8 mouse cellular contexts compared by ENCODE assay signal in the genomic region with DNA sequence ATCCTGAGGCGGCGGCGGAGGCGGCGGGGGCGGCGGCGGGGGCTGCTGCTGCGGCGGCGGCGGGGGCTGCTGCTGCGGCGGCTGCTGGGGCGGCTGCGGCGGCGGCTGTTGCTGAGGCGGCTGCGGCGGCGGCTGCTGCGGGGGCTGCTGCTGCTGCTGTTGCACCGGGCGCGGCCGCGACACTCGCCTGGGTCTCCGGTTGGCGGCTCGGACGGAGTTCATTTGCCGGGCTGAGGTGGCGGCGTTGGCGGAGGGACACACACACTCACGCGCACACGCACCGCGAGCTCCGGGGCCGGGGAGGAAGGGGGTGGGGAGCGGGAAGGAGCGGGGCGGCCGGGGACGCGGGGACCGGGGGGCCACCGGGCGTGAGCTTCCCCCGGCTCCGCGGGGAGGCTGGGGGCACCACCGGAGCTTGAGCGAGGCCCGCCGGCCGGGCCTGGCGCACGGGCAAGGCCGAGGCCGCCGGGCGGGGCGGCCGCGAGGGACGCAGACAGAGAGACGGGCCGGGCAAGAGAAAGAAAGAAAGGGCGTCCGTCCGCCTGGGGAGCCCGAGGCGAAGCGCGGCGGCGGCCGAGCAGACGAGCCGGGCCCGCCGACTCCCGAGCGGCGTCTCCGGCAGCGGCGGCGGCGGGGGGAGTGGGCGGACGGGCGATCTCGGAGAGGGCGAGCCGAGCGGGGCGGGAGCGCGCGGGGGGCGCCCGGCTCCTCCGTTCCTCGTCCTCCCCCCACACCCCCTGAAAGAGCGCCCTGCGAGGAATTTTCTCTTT. TPM values are rescaled to one million over a fixed set of nuclear protein-coding genes. Genes with fewer than 3 reads are reported as not detected.
DNase-seq lines count a peak whose midpoint lies in the region; ATAC-seq and TF ChIP-seq lines count a peak whose summit lies in the region.

Gene Fbxo11, minus strand, starts transcription at position 261 of the 770 bp plus-strand sequence.

- H3K4me3 ChIP-seq in ES-E14 (ENCODE audit: insufficient read depth in 1 of 2, low read depth in 1 of 2, low read length in 2 of 2, poor library complexity in 1 of 2, severe bottlenecking in 1 of 2): peak within 1 kb of the TSS; percentile 92 to 97
- peak within 1 kb of the TSS; percentile 91 for H3K4me3 ChIP-seq in lung, postnatal 0 days (ENCODE audit: low read depth, low read length)

- no peaks in the 10 kb centered on the region for H3K36me3 ChIP-seq in ES-E14 (ENCODE audit: control insufficient read depth, insufficient read depth, low read length, poor library complexity, severe bottlenecking)
- H3K36me3 ChIP-seq in lung, postnatal 0 days (ENCODE audit: insufficient read depth, low read length): no peaks in the 10 kb centered on the region

- peak; percentile 3 for ATAC-seq in lung, postnatal 0 days

- TF ChIP-seq EP300 in lung, postnatal 0 days (IDR thresholded peaks at IDR 0.05): no peak

- no peaks in the 10 kb centered on the region for H3K9me3 ChIP-seq in ES-E14 (ENCODE audit: control insufficient read depth, insufficient read depth, low read depth, low read length)
- H3K9me3 ChIP-seq in lung, postnatal 0 days (ENCODE audit: low read length): no peaks in the 10 kb centered on the region

- peak within 1 kb of the TSS; percentile 97 for H3K27ac ChIP-seq in ES-E14 (ENCODE audit: insufficient read depth, low read depth, low read length, poor library complexity, severe bottlenecking)
- peak within 1 kb of the TSS; percentile 100 for H3K27ac ChIP-seq in lung, postnatal 0 days (ENCODE audit: low read length)

- no peak for TF ChIP-seq CTCF in lung, postnatal 0 days (IDR thresholded peaks at IDR 0.05)

- peaks cover 3 to 4% of the 10 kb centered on the region in 2 experiments; a peak in 2 of 4 replicates for H3K4me1 ChIP-seq in ES-E14 (ENCODE audit: control insufficient read depth in 2 of 2, insufficient read depth in 2 of 2, low read length in 2 of 2, poor library complexity in 1 of 2)
- peaks cover 3% of the 10 kb centered on the region; the same call in 1 of the 2 replicates for H3K4me1 ChIP-seq in lung, postnatal 0 days (ENCODE audit: insufficient read depth, low read depth, low read length)

- intact Hi-C loops in heart, postnatal 36 days (cut with DNase I): loop anchor here (10.0 kb wide), 4 partner anchors 380 to 570 kb away; partner anchors contain the start of genes Foxn2 and Msh2

- in situ Hi-C loops in ES-E14 (cut with MboI; ENCODE audit: low sequenced_read_pairs in 2 of 2, unreplicated experiment in 2 of 2): no loop called here

- peak within 1 kb of the TSS; percentile 98 for H3K9ac ChIP-seq in ES-E14 (ENCODE audit: insufficient read depth, low read depth, low read length, poor library complexity, severe bottlenecking)
- peak within 1 kb of the TSS; percentile 99 for H3K9ac ChIP-seq in lung, postnatal 0 days (replicated peaks; ENCODE audit: low read depth)

- WGBS in lung, postnatal 0 days: under 1% methylated on average over 54 of the region's 112 CpGs

- peak within 1 kb of the TSS; percentile 62 for H3K4me2 ChIP-seq in lung, postnatal 0 days (replicated peaks; ENCODE audit: low read depth, low read length)

- no peaks in the 10 kb centered on the region for H3K27me3 ChIP-seq in lung, postnatal 0 days (replicated peaks; ENCODE audit: insufficient read depth, low read length)

- DNase-seq in ES-E14 (ENCODE audit: low read depth, low spot score): no peak
- DNase-seq in cerebellum, adult 18-20 months: peak; percentile 61 to 77
- DNase-seq in forelimb bud, embryonic 11.5 days (ENCODE audit: low read depth, low spot score): peak; percentile 17
- peak; percentile 54 to 71 for DNase-seq in heart, postnatal 36 days
- peak; percentile 16 to 59 for DNase-seq in layer of hippocampus, adult 18-20 months (ENCODE audit: low spot score in 2 of 2)
- peak; percentile 40 for DNase-seq in lung, postnatal 0 days (ENCODE audit: low spot score)
- DNase-seq in ovary, postnatal 10 days (ENCODE audit: low spot score): peak; percentile 37
- DNase-seq in thymus, postnatal 10 days (ENCODE audit: low spot score in 2 of 2): peak; percentile 51 to 56

TF ChIP-seq in ES-E14, 5 proteins besides CTCF, POLR2A, EP300 and RAD21:
- TF ChIP-seq CHD2 (IDR thresholded peaks at IDR 0.05; ENCODE audit: low read depth, low read length) (no peak), ZNF384 (IDR thresholded peaks at IDR 0.05; ENCODE audit: low read depth, low read length) (no peak), HCFC1 (IDR thresholded peaks at IDR 0.05; ENCODE audit: borderline replicate concordance, insufficient read depth, low read length) (no peak), MAFK (IDR thresholded peaks at IDR 0.05; ENCODE audit: insufficient read depth, low read depth, low read length) (no peak), ZC3H11A (IDR thresholded peaks at IDR 0.05; ENCODE audit: borderline replicate concordance, low read depth, low read length) (no peak)

RNA-seq across cellular contexts. Expression of gene Fbxo11, which starts in this region (rescaled TPM):
- total RNA-seq in ES-E14 (2012; rRNA removed): 19.0 and 23.5 TPM in 2 replicates
- 10 to 100 TPM; 34.4 to 42.4 TPM for total RNA-seq in heart, postnatal 36 days (2021)
- 100 to 1,000 TPM; 123 to 128 TPM for total RNA-seq in layer of hippocampus, adult 18-20 months (2021)
- 14.6 and 15.3 TPM in 2 replicates for polyA plus RNA-seq in lung, postnatal 0 days (2015; fragmentation: Nextera tagmentation; extraction: Ambion mirVana)
